Mouse (Mus musculus): ENCODE measurements around the gene Csnk1g1.

GRCm38 (mm10) chr9:66059583-66060307 lies 151.0 kb downstream of the Csnk1g1 start, which contains the start of gene Ppib:
- TF ChIP-seq CTCF (IDR thresholded peaks at IDR 0.05; ENCODE audit: low read depth) (peak; percentile 52), EP300 (optimal IDR thresholded peaks at IDR 0.05) (no peak)

Data from stomach, postnatal 0 days (tissue).